Mouse (Mus musculus) heart, adult 2 months (tissue): Measurements from ENCODE around the gene Rsph6a. TPM values are rescaled to one million over a fixed set of nuclear protein-coding genes. Genes with fewer than 3 reads are reported as not detected.

Source experiments
- DNase-seq, 2 experiments: peaks; one replicate each; pipeline ENCODE4 v3.0.0; 2021
- H3K27ac ChIP-seq: fragments of 200-600 bp; 2 replicates; pipeline ENCODE4 v1.8.1; 2022
- H3K27me3 ChIP-seq: fragments of 200-500 bp; 2 replicates; pipeline ENCODE4 v1.6.1; 2012; ENCODE audit warnings: mild to moderate bottlenecking, low read length, inconsistent platforms, mixed read lengths; ENCODE audit not compliant: control insufficient read depth, insufficient read depth
- H3K36me3 ChIP-seq: fragments of 200-500 bp; 2 replicates; pipeline ENCODE4 v1.6.1; 2012; ENCODE audit warnings: low read length, inconsistent platforms; ENCODE audit not compliant: control insufficient read depth, insufficient read depth
- H3K4me1 ChIP-seq: fragments of 200-500 bp; 2 replicates; pipeline ENCODE4 v1.6.1; 2011; ENCODE audit warnings: low read length; ENCODE audit not compliant: control insufficient read depth, insufficient read depth
- H3K4me3 ChIP-seq: fragments of 200-600 bp; 2 replicates; pipeline ENCODE4 v1.8.1; 2022
- H3K79me2 ChIP-seq: fragments of 200-500 bp; replicated peaks from 2 replicates; pipeline ENCODE4 v1.6.1; 2012; ENCODE audit warnings: mild to moderate bottlenecking, inconsistent platforms, low read length, moderate library complexity, mixed read lengths; ENCODE audit not compliant: control insufficient read depth, insufficient read depth
- H3K9ac ChIP-seq: fragments of 200-500 bp; 2 replicates; pipeline ENCODE4 v1.6.1; 2012; ENCODE audit warnings: low read depth, mild to moderate bottlenecking, control low read depth, inconsistent platforms, low read length, mixed read lengths
- CTCF ChIP-seq: fragments of 200-600 bp; IDR thresholded peaks from 2 replicates; pipeline ENCODE4 v1.8.1; 2022; ENCODE audit warnings: antibody characterized with exemption, mild to moderate bottlenecking, moderate library complexity
- EP300 ChIP-seq: fragments of 200-500 bp; IDR thresholded peaks from 2 replicates; pipeline ENCODE4 v1.6.1; 2011; ENCODE audit warnings: low read depth, low read length, control low read depth; ENCODE audit not compliant: insufficient read depth
- POLR2A ChIP-seq: fragments of 200-500 bp; IDR thresholded peaks from 2 replicates; pipeline ENCODE4 v1.6.1; 2011; ENCODE audit warnings: mild to moderate bottlenecking, low read depth, low read length, control low read depth; ENCODE audit not compliant: insufficient read depth
- WGBS: fragments of 180-500 bp; shearing (Covaris S2); methylation state at CpG from one replicate; pipeline ENCODE4 v1.1.7; 2018; 5-methylcytosine and 5-hydroxymethylcytosine counted together
- intact Hi-C: fragments of 180-260 bp; cut with DNase I; formaldehyde crosslinking; loops from one replicate; pipeline ENCODE4 v1.15.1; 2025
- polyA plus RNA-seq: library from polyadenylated mRNA; depleted of rRNA; stranded (reverse); fragments of >200 nt; gene quantifications from 2 replicates; pipeline ENCODE4 v1.2.3, GENCODE M21; 2012
- total RNA-seq, 2 experiments: library from RNA; stranded (reverse); gene quantifications; 2 replicates each; pipeline ENCODE4 v1.2.3; 2021

Gene Rsph6a
- total and polyA plus RNA-seq, 3 experiments = 0.06 TPM; not detected in 2

DNA sequence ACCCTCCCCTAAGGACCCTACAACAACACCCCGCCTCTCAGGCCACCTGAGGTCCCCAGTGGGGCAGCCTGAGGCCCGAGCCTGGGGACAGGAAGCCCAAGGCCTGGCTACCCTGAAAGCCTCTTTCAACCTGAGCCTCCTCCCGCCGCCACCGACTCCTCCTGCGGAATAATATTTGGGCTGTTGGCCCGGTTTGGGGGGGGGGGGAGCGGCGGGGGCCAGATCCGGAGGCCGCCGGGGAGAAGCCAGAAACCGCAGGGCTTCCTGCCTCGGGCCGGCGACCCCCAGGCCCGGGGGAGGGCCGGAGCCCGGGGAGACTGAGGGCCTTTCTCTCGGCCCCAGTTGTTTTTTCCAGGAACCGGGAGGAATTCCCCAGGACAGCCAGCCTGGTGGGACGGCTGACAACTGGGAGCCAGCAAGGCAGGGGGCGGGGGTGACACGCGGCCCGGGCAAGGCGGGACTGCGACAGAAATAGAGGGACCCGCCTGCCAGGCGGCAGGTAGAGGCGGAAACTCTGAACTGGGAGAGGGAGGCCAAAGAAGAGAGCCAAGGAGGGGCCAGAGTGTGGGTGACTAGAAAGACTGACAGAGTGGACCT, 42.4 kb upstream of the Rsph6a start:
- peak; percentile 67 to 68 for DNase-seq
- peak overlapping the region; percentile 52 for H3K4me3 ChIP-seq
- H3K27me3 ChIP-seq = no peaks in the 10 kb centered on the region
- peak overlapping the region; percentile 78 for H3K27ac ChIP-seq
- 1% methylated on average over 29 of the region's 31 CpGs for WGBS
- no peaks in the 10 kb centered on the region for H3K4me1 ChIP-seq
- H3K79me2 ChIP-seq = no peaks in the 10 kb centered on the region
- TF ChIP-seq EP300 = no peak
- no peak for TF ChIP-seq POLR2A
- no peak for TF ChIP-seq CTCF
- peak overlapping the region; percentile 70 for H3K9ac ChIP-seq
- no peaks in the 10 kb centered on the region for H3K36me3 ChIP-seq
- intact Hi-C loops = no loop called here

DNA sequence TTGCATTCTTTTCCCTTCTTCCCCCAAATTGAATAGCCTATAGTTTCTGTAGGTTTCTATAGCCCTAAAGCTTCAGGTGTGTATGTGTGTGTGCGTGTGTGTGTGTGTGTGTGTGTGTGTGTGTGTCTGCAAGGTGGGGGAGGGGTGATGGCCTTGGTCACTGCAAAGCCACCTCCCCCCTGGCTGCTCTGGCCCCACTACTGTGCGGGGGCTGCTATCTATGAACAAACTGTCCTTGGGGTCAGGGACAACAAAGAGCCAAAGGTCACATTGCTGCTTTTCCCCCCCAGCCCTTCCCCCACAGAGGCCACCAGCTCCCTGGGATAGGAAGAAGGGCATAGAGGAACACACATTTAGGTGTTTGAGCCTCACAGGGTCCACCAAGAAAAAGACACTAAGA, 41.6 kb upstream of the Rsph6a start:
- intact Hi-C loops = no loop called here
- Histone ChIP-seq H3K9ac (no peak overlapping the region), H3K27me3 (no peaks in the 10 kb centered on the region), H3K27ac (no peak overlapping the region), H3K4me1 (no peaks in the 10 kb centered on the region), H3K4me3 (no peak overlapping the region), H3K36me3 (no peaks in the 10 kb centered on the region), H3K79me2 (no peaks in the 10 kb centered on the region)
- TF ChIP-seq CTCF (no peak), EP300 (no peak)
- WGBS = 49% methylated on average over 2 of the region's 2 CpGs
- DNase-seq = no peak

DNA sequence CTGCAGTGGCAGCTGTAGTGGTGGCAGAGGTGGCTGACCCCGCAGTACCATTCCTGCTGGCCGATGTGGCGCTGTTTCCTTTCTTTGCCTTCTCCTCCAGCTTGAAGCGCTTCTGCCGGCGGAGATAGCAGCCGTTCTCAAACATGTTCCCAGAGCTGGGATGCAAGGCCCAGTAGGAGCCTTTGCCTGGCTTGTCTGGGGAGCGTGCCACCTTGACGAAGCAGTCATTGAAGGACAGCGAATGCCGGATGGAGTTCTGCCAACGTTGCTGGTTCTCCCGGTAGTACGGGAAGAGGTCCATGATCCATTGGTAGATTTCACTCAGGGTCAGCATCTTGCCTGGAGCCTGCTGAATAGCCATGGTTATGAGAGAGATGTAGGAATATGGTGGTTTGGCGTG, 40.0 kb upstream of the Rsph6a start:
- TF ChIP-seq CTCF (no peak), POLR2A (no peak), EP300 (no peak)
- intact Hi-C loops = no loop called here
- Histone ChIP-seq H3K27ac (no peak overlapping the region), H3K27me3 (no peaks in the 10 kb centered on the region), H3K36me3 (no peaks in the 10 kb centered on the region), H3K4me3 (no peak overlapping the region), H3K9ac (no peak overlapping the region), H3K79me2 (no peaks in the 10 kb centered on the region), H3K4me1 (no peaks in the 10 kb centered on the region)
- no peak for DNase-seq
- 61% methylated on average over 15 of the region's 15 CpGs for WGBS

DNA sequence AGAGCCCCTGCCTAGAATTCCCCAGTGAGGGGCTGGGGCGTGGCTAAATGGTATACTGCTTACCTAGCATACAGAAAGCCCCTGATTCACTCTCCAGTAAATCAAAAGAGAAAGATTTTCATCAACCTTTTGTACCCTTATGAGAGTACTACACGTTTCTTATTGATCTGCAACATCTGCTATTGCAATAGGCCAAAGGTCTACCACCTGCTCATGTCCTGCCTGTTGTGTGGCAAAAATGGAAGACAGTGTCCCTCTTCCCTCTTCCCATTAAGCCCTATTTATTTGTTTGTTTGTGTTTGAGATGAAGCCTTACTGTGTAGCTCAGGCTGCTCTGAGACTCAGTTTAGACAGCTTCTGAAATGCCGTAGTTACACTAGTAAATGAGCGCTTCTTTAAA, 38.4 kb upstream of the Rsph6a start:
- 84% methylated on average over 4 of the region's 4 CpGs for WGBS
- Histone ChIP-seq H3K4me1 (no peaks in the 10 kb centered on the region), H3K79me2 (no peaks in the 10 kb centered on the region), H3K36me3 (no peaks in the 10 kb centered on the region), H3K9ac (no peak overlapping the region), H3K27ac (no peak overlapping the region), H3K4me3 (no peak overlapping the region), H3K27me3 (0 out of 2 replicates have a peak, but pooled peaks cover under 1% of the 10 kb centered on the region)
- no peak for DNase-seq
- intact Hi-C loops = no loop called here
- TF ChIP-seq POLR2A = no peak
- no peak for TF ChIP-seq EP300
- TF ChIP-seq CTCF = no peak

DNA sequence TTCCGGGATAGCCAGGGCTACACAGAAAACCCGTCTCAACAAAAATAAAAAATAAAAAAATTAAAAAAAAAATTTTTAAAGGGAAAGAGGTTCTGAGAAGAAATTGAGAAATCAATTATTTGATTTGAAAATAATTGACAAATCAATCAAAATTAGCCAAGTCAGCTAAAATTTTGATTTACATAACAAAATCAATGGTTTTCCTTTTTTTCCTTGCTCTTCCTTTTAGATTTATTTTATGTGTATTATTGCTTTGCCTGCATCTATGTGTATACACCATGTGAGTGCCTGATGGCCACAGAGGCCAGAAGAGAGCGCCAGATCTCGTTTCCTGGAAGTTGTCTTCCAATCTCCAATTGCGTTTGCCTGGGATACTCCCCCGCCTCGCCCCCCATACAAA, 36.6 kb upstream of the Rsph6a start:
- H3K79me2 ChIP-seq = no peaks in the 10 kb centered on the region
- no peak overlapping the region for H3K4me3 ChIP-seq
- no peaks in the 10 kb centered on the region for H3K4me1 ChIP-seq
- WGBS = 77% methylated on average over 7 of the region's 7 CpGs
- DNase-seq = no peak
- H3K27ac ChIP-seq = no peak overlapping the region
- intact Hi-C loops = no loop called here
- H3K27me3 ChIP-seq = 0 out of 2 replicates have a peak, but pooled peaks cover 2% of the 10 kb centered on the region
- no peak overlapping the region for H3K9ac ChIP-seq
- no peaks in the 10 kb centered on the region for H3K36me3 ChIP-seq
- no peak for TF ChIP-seq EP300
- no peak for TF ChIP-seq POLR2A
- no peak for TF ChIP-seq CTCF

DNA sequence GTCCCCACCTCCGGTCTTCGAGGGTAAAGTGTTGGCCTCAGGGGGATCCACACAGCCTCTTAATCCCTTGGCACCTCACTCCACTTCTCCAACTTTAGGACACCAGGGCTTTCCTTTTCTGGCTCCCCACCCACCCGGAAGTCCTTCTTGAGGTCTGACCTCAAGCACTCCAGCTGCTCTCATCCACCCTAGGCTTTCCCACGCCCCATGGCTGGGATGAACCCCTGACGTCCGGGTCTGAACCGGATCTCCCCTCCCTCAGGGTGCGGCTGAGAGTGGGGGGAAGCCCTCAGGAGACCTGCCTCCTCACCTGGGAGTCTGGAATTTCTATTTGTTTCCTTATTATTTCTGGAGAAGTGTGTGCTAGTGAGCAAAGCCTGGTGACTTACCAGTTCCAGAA, 33.4 kb upstream of the Rsph6a start:
- Histone ChIP-seq H3K27ac (no peak overlapping the region), H3K36me3 (no peaks in the 10 kb centered on the region), H3K27me3 (peaks cover 6% of the 10 kb centered on the region; the same call in 1 of the 2 replicates), H3K4me3 (no peak overlapping the region), H3K79me2 (peaks cover 3% of the 10 kb centered on the region), H3K4me1 (peaks cover 2% of the 10 kb centered on the region; the same call in 1 of the 2 replicates), H3K9ac (no peak overlapping the region)
- 12% methylated on average over 8 of the region's 8 CpGs for WGBS
- TF ChIP-seq POLR2A (no peak), EP300 (no peak), CTCF (no peak)
- no peak for DNase-seq
- intact Hi-C loops = no loop called here
